8 mouse cellular contexts compared by ENCODE assay signal in genomic region chr13:110907319-110907955, GRCm38 (mm10).
DNase-seq lines count a peak whose midpoint lies in the region; ATAC-seq lines count a peak whose summit lies in the region.

No protein-coding gene starts in this region.

- no peak overlapping the region for H3K27ac ChIP-seq in heart, embryonic 12.5 days (ENCODE audit: poor library complexity, severe bottlenecking)
- H3K27ac ChIP-seq in embryonic facial prominence, embryonic 13.5 days = peak overlapping the region; percentile 44; the same call in 1 of the 2 replicates
- H3K27ac ChIP-seq in intestine, embryonic 16.5 days (ENCODE audit: low read length) = 0 out of 2 replicates have a peak overlapping the region, but pooled peaks have one; percentile 21
- no peak overlapping the region; the same call in 1 of the 2 replicates for H3K27ac ChIP-seq in lung, embryonic 16.5 days (ENCODE audit: low read length)
- H3K27ac ChIP-seq in midbrain, embryonic 14.5 days (replicated peaks; ENCODE audit: low read depth, low read length) = no peak overlapping the region

- 46% methylated on average over 6 of the region's 6 CpGs for WGBS in heart, embryonic 12.5 days
- 32% methylated on average over 6 of the region's 6 CpGs for WGBS in embryonic facial prominence, embryonic 13.5 days
- WGBS in intestine, embryonic 16.5 days = 40% methylated on average over 6 of the region's 6 CpGs
- WGBS in lung, embryonic 16.5 days = 31% methylated on average over 6 of the region's 6 CpGs
- WGBS in midbrain, embryonic 14.5 days = 69% methylated on average over 6 of the region's 6 CpGs

- DNase-seq in heart, adult 11 months = peak; percentile 98
- DNase-seq in midbrain, embryonic 14.5 days = no peak
- DNase-seq in c-Kit-positive CD71-positive TER-119-positive erythroid progenitor cells, embryonic 14.5 days (ENCODE audit: low spot score) = no peak
- DNase-seq in layer of hippocampus, adult 9-11 months = no peak

- no peaks in the 10 kb centered on the region for H3K9me3 ChIP-seq in heart, embryonic 12.5 days (replicated peaks)
- no peaks in the 10 kb centered on the region for H3K9me3 ChIP-seq in embryonic facial prominence, embryonic 13.5 days
- H3K9me3 ChIP-seq in intestine, embryonic 16.5 days (ENCODE audit: control insufficient read depth, low read length) = no peaks in the 10 kb centered on the region
- H3K9me3 ChIP-seq in lung, embryonic 16.5 days (ENCODE audit: control insufficient read depth, low read length) = no peaks in the 10 kb centered on the region
- H3K9me3 ChIP-seq in midbrain, embryonic 14.5 days (ENCODE audit: control insufficient read depth, low read length) = no peaks in the 10 kb centered on the region

- H3K36me3 ChIP-seq in heart, embryonic 12.5 days = no peaks in the 10 kb centered on the region
- no peaks in the 10 kb centered on the region for H3K36me3 ChIP-seq in embryonic facial prominence, embryonic 13.5 days
- H3K36me3 ChIP-seq in intestine, embryonic 16.5 days (ENCODE audit: control insufficient read depth, insufficient read depth, low read length) = no peaks in the 10 kb centered on the region
- H3K36me3 ChIP-seq in lung, embryonic 16.5 days (ENCODE audit: control insufficient read depth, insufficient read depth, low read length) = no peaks in the 10 kb centered on the region
- no peaks in the 10 kb centered on the region for H3K36me3 ChIP-seq in midbrain, embryonic 14.5 days (ENCODE audit: control insufficient read depth, insufficient read depth, low read length)

- no peak overlapping the region for H3K4me2 ChIP-seq in heart, embryonic 12.5 days
- no peak overlapping the region for H3K4me2 ChIP-seq in embryonic facial prominence, embryonic 13.5 days
- no peak overlapping the region for H3K4me2 ChIP-seq in intestine, embryonic 16.5 days (ENCODE audit: low read depth, low read length)
- no peak overlapping the region for H3K4me2 ChIP-seq in lung, embryonic 16.5 days (ENCODE audit: low read depth, low read length)
- no peak overlapping the region for H3K4me2 ChIP-seq in midbrain, embryonic 14.5 days (ENCODE audit: low read length)

- no peak overlapping the region for H3K4me3 ChIP-seq in heart, embryonic 12.5 days
- H3K4me3 ChIP-seq in embryonic facial prominence, embryonic 13.5 days = no peak overlapping the region
- no peak overlapping the region for H3K4me3 ChIP-seq in intestine, embryonic 16.5 days (ENCODE audit: low read length)
- H3K4me3 ChIP-seq in lung, embryonic 16.5 days (ENCODE audit: low read length) = no peak overlapping the region
- no peak overlapping the region for H3K4me3 ChIP-seq in midbrain, embryonic 14.5 days (replicated peaks; ENCODE audit: low read depth, low read length)

- H3K4me1 ChIP-seq in heart, embryonic 12.5 days (replicated peaks) = peaks cover 17% of the 10 kb centered on the region
- peaks cover 21% of the 10 kb centered on the region for H3K4me1 ChIP-seq in embryonic facial prominence, embryonic 13.5 days
- H3K4me1 ChIP-seq in intestine, embryonic 16.5 days (ENCODE audit: control insufficient read depth, insufficient read depth, low read length) = peaks cover 11% of the 10 kb centered on the region
- peaks cover 17% of the 10 kb centered on the region for H3K4me1 ChIP-seq in lung, embryonic 16.5 days (replicated peaks; ENCODE audit: control insufficient read depth, insufficient read depth, low read length)
- no peaks in the 10 kb centered on the region for H3K4me1 ChIP-seq in midbrain, embryonic 14.5 days (ENCODE audit: control insufficient read depth, insufficient read depth, low read length)

- no peak for ATAC-seq in heart, embryonic 12.5 days (ENCODE audit: insufficient number of reproducible peaks, low FRiP score)
- ATAC-seq in embryonic facial prominence, embryonic 13.5 days (ENCODE audit: insufficient number of reproducible peaks, insufficient read depth, low FRiP score, low TSS enrichment, low read depth) = no peak
- ATAC-seq in intestine, embryonic 16.5 days = peak; percentile 71; the same call in 1 of the 2 replicates
- peak; percentile 74 for ATAC-seq in lung, embryonic 16.5 days (ENCODE audit: low read depth)
- no peak for ATAC-seq in midbrain, embryonic 14.5 days (ENCODE audit: low FRiP score, low TSS enrichment)

- H3K9ac ChIP-seq in heart, embryonic 12.5 days = no peak overlapping the region
- peak overlapping the region; percentile 44; the same call in 1 of the 2 replicates for H3K9ac ChIP-seq in embryonic facial prominence, embryonic 13.5 days
- no peak overlapping the region for H3K9ac ChIP-seq in intestine, embryonic 16.5 days (ENCODE audit: low read depth, low read length)
- H3K9ac ChIP-seq in lung, embryonic 16.5 days (ENCODE audit: low read length) = no peak overlapping the region
- no peak overlapping the region for H3K9ac ChIP-seq in midbrain, embryonic 14.5 days (replicated peaks; ENCODE audit: low read length)

- no peaks in the 10 kb centered on the region for H3K27me3 ChIP-seq in heart, embryonic 12.5 days (replicated peaks)
- no peaks in the 10 kb centered on the region for H3K27me3 ChIP-seq in embryonic facial prominence, embryonic 13.5 days
- no peaks in the 10 kb centered on the region for H3K27me3 ChIP-seq in intestine, embryonic 16.5 days (replicated peaks; ENCODE audit: control insufficient read depth, insufficient read depth, low read length)
- H3K27me3 ChIP-seq in lung, embryonic 16.5 days (ENCODE audit: control insufficient read depth, insufficient read depth, low read depth, low read length) = no peaks in the 10 kb centered on the region
- no peaks in the 10 kb centered on the region for H3K27me3 ChIP-seq in midbrain, embryonic 14.5 days (ENCODE audit: control insufficient read depth, insufficient read depth, low read length)

Comparison
In these comparisons a context has a peak if more than half of its experiments do, and no peak if none do; other contexts are left out.
1. ATAC-seq: peak in intestine, embryonic 16.5 days (single experiment) and lung, embryonic 16.5 days (single experiment); none in heart, embryonic 12.5 days (single experiment), embryonic facial prominence, embryonic 13.5 days (single experiment) and midbrain, embryonic 14.5 days (single experiment).
2. H3K27ac ChIP-seq: peak in embryonic facial prominence, embryonic 13.5 days (single experiment) and intestine, embryonic 16.5 days (single experiment); none in heart, embryonic 12.5 days (single experiment), lung, embryonic 16.5 days (single experiment) and midbrain, embryonic 14.5 days (single experiment).